Mouse (Mus musculus): ENCODE data around the gene Slc26a6.

GRCm38 (mm10) chr9:108831637-108832036 is 21.4 kb upstream of the Slc26a6 start:
- TF ChIP-seq POLR2A (IDR thresholded peaks at IDR 0.05; ENCODE audit: control insufficient read depth, extremely low read depth, insufficient read depth, low read length, poor library complexity), result no peak
- TF ChIP-seq CTCF (IDR thresholded peaks at IDR 0.05; ENCODE audit: borderline replicate concordance, control insufficient read depth, extremely low read depth, insufficient read depth, low read length, poor library complexity), result no peak
